Mouse (Mus musculus) retina, adult 2 months (tissue): ENCODE results near the gene Cnga4.
"Not testable (repeated sequence)": the region's sequence is repeated elsewhere in the genome, so short reads cannot be mapped to it uniquely, and the experiment has no call there.

Experiments used
- DNase-seq: peaks from one replicate; pipeline ENCODE4 v3.0.0-alpha.2; 2012; ENCODE audit warnings: low read depth, low spot score

Cnga4 gene

GRCm38 (mm10) chr7:105404268-105404667 lies at the start of gene Cnga4:
Gene Cnga4 (plus strand): TSS chr7:105404568.
- DNase-seq, result no peak

DNA sequence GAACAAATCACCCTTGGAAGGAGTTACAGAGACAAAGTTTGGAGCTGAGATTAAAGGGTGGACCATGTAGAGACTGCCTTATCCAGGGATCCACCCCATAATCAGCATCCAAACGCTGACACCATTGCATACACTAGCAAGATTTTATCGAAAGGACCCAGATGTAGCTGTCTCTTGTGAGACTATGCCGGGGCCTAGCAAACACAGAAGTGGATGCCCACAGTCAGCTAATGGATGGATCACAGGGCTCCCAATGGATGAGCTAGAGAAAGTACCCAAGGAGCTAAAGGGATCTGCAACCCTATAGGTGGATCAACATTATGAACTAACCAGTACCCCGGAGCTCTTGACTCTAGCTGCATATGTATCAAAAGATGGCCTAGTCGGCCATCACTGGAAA lies 48.3 kb upstream of the Cnga4 start:
- not testable (repeated sequence) for DNase-seq

DNA sequence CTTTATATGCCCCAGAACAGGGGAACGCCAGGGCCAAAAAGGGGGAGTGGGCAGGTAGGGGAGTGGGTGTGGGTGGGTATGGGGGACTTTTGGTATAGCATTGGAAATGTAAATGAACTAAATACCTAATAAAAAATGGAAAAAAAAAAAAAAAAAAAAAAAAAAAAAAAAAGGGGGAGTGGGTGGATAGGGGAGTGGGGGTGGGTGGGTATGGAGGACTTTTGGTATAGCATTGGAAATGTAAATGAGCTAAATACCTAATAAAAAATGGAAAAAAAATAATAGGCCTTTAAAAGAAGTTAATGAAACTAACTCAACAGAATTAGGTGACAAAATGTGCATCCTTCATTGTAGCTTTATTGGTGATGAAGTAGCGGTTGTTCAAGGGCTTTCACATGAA lies 47.9 kb upstream of the Cnga4 start:
- DNase-seq, result not testable (repeated sequence)

- no peak for DNase-seq
These were observed 42.7 kb upstream of the Cnga4 start for GRCm38 (mm10) chr7:105361713-105362112.

DNA sequence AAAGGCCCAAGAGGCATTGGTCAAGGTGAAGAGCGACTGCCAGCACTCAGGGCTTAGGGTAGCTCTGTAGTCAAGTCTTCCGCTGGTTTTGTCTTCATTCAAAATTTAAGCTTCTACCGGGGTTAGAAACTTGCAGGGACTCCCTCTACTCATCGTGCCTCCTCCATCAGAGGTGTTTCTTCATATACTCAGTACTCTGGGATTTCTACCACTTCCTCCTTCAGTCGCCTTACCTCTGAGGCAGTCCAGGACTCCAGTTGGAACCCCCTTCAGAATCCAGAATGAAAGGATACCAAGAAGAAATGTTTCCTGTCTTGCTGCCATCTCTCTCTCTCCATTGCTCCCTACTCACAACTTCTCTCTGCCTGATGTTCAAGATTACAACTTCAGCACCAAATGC lies 37.1 kb upstream of the Cnga4 start:
- no peak for DNase-seq

DNA sequence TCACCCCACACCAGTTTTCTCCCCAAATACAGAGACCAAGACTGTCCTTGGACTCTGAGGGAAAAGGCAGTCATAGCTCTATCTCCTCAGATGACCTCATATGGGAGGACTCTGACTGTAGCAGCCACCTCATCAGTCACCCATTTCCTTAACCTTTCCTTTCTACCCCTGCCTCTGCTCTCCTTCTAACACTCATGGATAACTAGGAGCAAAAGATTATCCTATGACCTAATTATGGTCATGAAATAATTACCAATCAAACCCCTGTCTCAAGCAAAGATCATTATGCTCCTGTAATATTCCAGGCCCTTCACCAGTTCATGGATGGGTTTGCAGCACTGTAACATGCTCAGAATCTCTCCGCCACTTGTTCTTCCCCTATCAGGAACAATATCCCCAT lies 36.4 kb upstream of the Cnga4 start, which contains the start of gene Olfr692:
Gene Olfr692, plus strand, starts transcription at position 301 of the 400 bp plus-strand sequence.
- DNase-seq, result no peak

DNA sequence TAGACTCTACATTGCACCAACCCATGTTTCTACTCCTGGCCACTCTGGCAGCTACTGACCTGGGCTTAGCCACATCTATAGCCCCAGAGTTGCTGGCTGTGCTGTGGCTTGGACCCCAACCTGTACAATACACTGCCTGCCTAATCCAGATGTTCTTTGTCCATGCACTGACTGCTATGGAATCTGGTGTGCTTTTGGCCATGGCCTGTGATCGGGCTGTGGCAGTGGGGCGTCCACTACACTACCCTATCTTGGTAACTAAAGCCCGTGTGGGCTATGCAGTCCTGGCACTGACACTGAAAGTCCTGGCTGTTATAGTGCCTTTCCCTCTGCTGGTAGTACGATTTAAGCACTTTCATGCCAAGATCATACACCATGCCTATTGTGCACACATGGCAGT lies 35.8 kb upstream of the Cnga4 start:
- no peak for DNase-seq

- no peak for DNase-seq
These were observed 31.5 kb upstream of the Cnga4 start for GRCm38 (mm10) chr7:105372912-105373311.

DNA sequence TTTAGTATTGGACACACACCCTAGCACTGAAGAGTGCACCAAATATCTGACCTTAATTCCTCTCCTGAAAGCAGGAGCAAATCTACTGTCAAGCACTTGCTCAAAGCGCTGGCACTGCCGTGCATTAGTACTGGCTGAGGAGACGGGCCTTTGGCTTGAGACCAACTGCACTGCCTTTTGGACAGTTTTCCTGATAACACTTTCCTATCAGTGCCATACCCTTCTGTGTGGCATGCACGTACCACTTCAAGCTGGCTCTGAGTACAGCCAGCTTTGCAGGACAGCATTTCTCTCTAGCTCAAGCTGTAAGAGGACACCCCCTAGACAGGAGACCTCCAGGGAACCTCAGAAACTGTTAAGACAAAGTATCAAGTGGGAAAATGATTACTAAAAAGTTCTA lies 30.9 kb upstream of the Cnga4 start:
- no peak for DNase-seq

DNA sequence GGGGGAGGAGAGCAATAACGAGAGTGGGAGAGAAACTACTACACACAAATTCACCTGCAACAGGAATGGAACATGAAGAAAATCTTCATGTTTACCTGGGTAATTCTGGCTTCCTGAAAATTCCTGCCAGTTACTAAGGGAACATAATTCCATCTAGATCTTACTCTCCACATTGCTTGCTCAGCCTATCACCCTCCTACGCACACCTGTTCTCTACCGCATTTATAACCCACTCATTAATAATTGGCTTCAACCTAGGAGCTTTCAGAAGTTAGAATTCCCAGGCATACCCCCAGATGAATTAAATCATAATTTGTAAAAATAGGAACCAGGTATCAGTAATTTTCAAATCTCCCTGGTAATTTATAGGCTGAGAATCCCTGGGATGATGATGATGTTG lies 30.4 kb upstream of the Cnga4 start:
- no peak for DNase-seq

DNA sequence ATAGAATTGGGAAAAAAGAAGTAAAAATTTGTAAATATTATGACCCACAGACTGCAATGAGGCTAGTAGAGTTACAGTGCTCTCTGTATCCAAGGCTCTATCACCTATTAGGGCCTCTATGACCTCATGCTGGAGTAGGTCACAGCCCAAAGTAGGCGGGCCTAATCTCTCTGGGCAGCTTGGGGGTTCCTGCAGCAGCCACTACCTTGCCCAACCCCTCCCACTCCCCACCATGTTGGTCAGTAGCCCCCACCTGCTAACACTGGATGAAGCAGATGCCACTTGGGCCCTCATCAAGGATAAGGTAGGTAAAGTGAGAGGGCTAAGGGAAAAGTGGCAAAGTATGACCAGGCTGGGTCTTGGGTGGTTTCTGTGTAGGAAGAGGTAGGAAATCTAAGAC lies 29.5 kb upstream of the Cnga4 start, which contains the start of gene Gm5901:
Gene Gm5901, plus strand, starts transcription at position 173 of the 400 bp plus-strand sequence.
- no peak for DNase-seq

DNA sequence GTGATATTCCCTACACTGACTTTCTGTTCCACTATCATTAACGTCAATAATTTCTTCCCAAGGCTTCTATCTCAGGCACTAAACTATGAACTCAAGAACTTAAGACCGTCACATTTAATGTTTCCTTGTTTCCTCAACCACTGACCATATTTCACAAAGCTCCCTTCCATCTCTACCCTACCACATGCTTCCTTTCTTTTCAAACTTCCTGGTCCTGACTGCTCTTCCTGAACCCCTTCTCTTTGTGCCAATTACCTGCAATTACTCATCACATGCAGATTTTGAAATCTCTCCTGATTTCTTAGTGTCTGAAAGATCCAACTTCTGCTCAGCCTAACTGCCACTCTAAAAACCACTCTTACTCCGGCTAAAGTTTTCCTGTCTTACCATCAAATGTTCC lies 24.0 kb upstream of the Cnga4 start:
- DNase-seq, result no peak

DNA sequence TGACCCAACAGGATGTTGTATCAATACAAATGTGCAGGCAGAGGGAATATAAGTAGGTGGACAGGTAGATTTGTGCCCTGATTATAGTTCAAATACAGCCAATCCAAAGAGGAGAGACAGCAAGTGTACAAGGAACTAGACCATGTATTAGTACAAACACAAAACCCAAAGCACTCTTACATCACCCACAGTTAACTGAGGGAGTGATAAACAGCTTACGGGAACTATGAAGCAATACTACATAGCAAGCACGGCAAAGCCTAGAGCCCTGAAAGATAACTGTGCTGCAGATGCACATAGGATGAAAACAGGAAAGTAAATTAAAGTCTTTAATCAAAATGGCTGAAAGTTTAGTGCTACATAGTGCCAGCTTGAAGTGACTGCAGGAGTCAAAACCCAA lies 16.7 kb upstream of the Cnga4 start:
- no peak for DNase-seq

DNA sequence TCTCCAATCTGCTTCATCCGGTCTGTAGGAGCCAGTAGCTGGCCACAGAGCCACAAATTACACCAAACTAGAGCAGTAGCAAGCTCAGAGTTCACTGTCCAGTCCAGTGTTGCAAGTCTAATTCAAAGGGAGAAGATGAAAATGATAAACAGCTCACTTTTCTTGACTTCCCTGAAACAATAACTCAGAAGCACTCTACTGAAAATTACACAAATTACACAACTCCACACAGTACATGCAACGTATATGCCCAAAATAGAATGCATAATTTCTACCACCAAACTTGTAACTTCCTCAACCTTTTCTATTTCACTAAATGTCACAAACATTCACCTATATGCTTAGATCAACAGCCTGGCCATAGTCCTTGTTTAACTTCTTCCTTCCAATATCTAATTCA lies 14.1 kb upstream of the Cnga4 start:
- no peak for DNase-seq

- no peak for DNase-seq
These were observed 9.8 kb upstream of the Cnga4 start for GRCm38 (mm10) chr7:105394606-105395005.

DNA sequence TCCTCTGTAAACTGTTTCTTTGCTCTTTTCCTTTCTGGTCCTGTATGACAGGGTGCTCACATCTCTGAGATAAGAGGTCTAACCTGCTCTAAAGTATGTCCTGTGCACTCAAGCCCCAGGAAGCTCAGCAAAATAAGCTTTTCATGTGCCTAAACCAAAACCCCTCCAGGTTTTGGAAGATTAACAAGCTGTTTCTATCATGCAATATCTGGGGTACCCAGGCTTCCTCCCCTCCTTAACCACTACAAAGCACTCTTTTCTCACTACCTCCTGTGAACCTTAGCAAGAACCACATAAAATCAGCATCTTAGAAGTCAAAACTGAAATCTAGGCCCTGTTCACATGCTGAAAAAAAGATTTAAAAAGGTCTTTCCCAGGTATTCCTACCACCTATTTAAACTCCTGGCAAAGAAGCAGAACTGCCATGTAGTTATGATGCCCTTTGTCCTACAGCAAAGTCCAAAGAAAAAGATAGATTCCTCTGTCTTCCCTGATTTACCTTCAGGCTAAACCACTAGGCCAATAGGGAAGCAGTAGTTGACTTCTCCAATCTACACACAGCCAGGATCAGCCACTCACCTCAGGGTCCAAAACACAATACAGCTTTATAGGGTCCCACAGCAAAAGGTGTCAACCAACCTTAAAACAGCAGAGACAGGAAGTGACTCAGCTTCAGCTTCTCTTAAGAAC lies 9.1 kb upstream of the Cnga4 start:
- no peak for DNase-seq

GRCm38 (mm10) chr7:105396126-105396525 lies 8.2 kb upstream of the Cnga4 start:
- DNase-seq, result no peak

DNA sequence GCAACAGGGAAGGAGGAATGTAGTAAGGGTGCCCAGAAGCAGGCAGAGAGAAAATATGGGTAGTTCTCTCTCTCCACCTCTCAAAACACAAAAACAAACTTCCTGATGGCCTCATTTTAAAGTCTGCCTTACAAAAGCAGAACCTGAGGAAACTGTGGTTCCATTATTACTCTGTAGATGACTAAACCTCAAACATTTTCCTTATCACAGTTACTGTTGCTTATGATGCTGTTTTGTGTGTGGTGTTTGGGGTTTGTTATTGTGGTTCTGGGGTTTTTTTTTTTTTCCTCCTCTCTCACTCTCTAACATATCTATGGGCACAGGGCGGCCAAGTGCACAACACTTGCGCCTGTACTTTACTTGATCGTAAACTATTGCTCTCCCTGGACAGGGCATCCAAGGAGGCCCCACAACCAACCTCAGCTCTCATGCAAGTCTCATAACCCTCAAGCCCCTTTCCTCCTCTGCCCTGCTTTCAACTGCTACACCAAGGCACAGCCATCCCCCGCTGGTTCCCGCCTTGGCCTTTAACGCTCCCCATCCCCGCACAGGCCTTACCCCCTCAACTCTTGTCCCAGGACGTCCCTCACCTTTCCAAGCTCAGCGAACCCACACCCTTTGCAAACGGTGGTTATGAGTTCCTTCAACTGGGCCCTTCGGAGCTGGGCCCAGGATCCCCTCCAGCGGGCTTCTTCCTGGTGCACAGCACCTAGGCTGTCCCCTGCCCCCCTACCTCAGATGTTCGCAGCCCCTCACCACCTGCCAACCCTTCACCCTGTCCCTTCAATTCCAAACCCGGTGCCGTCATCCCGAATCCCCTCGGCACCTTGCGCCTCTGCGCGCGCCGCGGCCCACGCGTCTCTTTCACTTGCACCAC lies 5.1 kb upstream of the Cnga4 start:
- no peak for DNase-seq

GRCm38 (mm10) chr7:105399935-105400624 lies 4.3 kb upstream of the Cnga4 start, which contains the start of gene Fam160a2:
Gene Fam160a2 (minus strand): TSS chr7:105400054.
- DNase-seq, result peak; percentile 99

- no peak for DNase-seq
These were observed 2.0 kb downstream of the Cnga4 start for GRCm38 (mm10) chr7:105406322-105406721.

- DNase-seq, result peak; percentile 47
These were observed 7.7 kb downstream of the Cnga4 start for GRCm38 (mm10) chr7:105411874-105412632.
